Mouse (Mus musculus): ENCODE results near the gene Akap13.

DNA sequence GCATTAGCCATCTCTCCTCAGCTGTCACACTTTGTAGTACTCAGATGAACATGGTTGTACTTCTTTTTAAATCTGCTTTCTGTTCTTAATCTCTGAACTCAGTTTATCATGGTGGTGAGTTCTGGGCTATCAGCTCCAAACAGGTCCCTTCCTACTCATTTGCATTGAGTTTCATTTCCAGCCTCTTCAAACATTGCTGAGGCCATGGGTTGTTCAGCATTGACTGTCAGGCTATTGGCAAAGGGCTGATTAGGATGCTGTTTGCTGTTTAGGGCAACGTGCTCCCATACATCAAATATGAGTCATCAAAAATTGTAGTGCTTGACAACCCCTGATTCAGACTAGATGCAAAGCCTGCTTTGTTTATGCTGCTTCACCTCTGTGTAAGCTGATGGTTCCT lies 268.7 kb downstream of the Akap13 start:
- TF ChIP-seq CTCF (IDR thresholded peaks at IDR 0.05; ENCODE audit: low read depth) (no peak), EP300 (IDR thresholded peaks at IDR 0.05; ENCODE audit: low read depth) (no peak)
